Mouse (Mus musculus): Measurements from ENCODE around the gene Pomp. TPM values are rescaled to one million over a fixed set of nuclear protein-coding genes. Genes with fewer than 3 reads are reported as not detected.

Gene Pomp
- 344 and 367 TPM in 2 replicates for polyA plus RNA-seq (2015; fragmentation: Nextera tagmentation; extraction: Ambion mirVana)

GRCm38 (mm10) chr5:147860449-147861261, at the start of gene Pomp:
Gene Pomp, plus strand, starts transcription at chr5:147860461.

GRCm38 (mm10) chr5:147894455-147895076, 34.3 kb downstream of the Pomp start, which contains the start of gene Slc46a3:
Gene Slc46a3, minus strand, starts transcription at chr5:147894815.

Other genes starting within 250 kb of the Pomp start
- 5.9 and 7.2 TPM in 2 replicates for gene Flt1, start 134.4 kb upstream of the Pomp start, polyA plus RNA-seq (2015; fragmentation: Nextera tagmentation; extraction: Ambion mirVana)
- gene Slc46a3, start 34.4 kb downstream of the Pomp start, polyA plus RNA-seq (2015; fragmentation: Nextera tagmentation; extraction: Ambion mirVana) = 18.1 and 20.6 TPM in 2 replicates
- gene Mtus2, start 96.9 kb downstream of the Pomp start, polyA plus RNA-seq (2015; fragmentation: Nextera tagmentation; extraction: Ambion mirVana) = 2.8 TPM in 2 replicates

Data from spleen, postnatal 0 days (tissue).